Mouse (Mus musculus): ENCODE results near the gene Rcn1. TPM values are rescaled to one million over a fixed set of nuclear protein-coding genes. Genes with fewer than 3 reads are reported as not detected.

The Rcn1 gene
- polyA plus RNA-seq, 1 experiment from 2014 or later, result 180 TPM

GRCm38 (mm10) chr2:105394375-105394774, 4.7 kb downstream of the Rcn1 start:
- WGBS, result 76% methylated on average over 4 of the region's 4 CpGs
- no peaks in the 10 kb centered on the region for H3K27me3 ChIP-seq (replicated peaks)
- no peak overlapping the region for H3K27ac ChIP-seq (ENCODE audit: poor library complexity, severe bottlenecking)
- no peak overlapping the region for H3K4me2 ChIP-seq
- ATAC-seq (ENCODE audit: insufficient number of reproducible peaks, low FRiP score), result no peak
- peaks cover 61% of the 10 kb centered on the region for H3K36me3 ChIP-seq
- no peak overlapping the region for H3K9ac ChIP-seq
- peaks cover 42% of the 10 kb centered on the region for H3K4me1 ChIP-seq (replicated peaks)
- no peak overlapping the region for H3K4me3 ChIP-seq
- H3K9me3 ChIP-seq (replicated peaks), result no peaks in the 10 kb centered on the region

DNA sequence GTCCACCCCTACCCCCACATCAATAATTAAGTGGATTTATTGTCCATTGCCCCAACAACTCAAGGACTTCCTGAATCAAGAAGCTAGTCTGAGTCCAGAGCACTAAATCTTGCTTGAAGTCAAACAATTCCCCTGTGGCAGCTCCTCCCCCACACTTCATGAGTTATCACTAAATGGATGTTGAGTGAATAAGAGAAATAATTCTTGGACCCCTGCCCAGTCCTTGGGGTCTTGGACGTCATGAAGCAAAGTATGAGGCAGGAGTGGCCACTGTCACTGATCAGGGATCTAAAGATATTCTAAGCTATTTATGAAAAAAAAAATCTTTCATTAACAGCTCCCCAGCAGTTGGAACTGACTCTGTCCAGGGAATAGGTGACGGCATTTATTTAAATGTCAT, 6.6 kb downstream of the Rcn1 start:
- 55% methylated on average over 2 of the region's 2 CpGs for WGBS
- H3K36me3 ChIP-seq, result peaks cover 80% of the 10 kb centered on the region
- ATAC-seq (ENCODE audit: insufficient number of reproducible peaks, low FRiP score), result no peak

GRCm38 (mm10) chr2:105391414-105391784, 7.7 kb downstream of the Rcn1 start:
- Histone ChIP-seq H3K27me3 (replicated peaks) (no peaks in the 10 kb centered on the region), H3K4me3 (no peak overlapping the region), H3K4me1 (replicated peaks) (peaks cover 23% of the 10 kb centered on the region), H3K27ac (ENCODE audit: poor library complexity, severe bottlenecking) (no peak overlapping the region), H3K9me3 (replicated peaks) (no peaks in the 10 kb centered on the region), H3K36me3 (peaks cover 88% of the 10 kb centered on the region), H3K4me2 (no peak overlapping the region), H3K9ac (no peak overlapping the region)
- no peak for ATAC-seq (ENCODE audit: insufficient number of reproducible peaks, low FRiP score)
- WGBS, result 86% methylated on average over 4 of the region's 4 CpGs

More for the DNA sequence above, 6.6 kb downstream of the Rcn1 start:
- Histone ChIP-seq H3K4me1 (replicated peaks) (peaks cover 34% of the 10 kb centered on the region), H3K4me2 (no peak overlapping the region), H3K4me3 (no peak overlapping the region), H3K27me3 (replicated peaks) (no peaks in the 10 kb centered on the region), H3K27ac (ENCODE audit: poor library complexity, severe bottlenecking) (no peak overlapping the region), H3K9ac (no peak overlapping the region), H3K9me3 (replicated peaks) (no peaks in the 10 kb centered on the region)

GRCm38 (mm10) chr2:105390653-105391413, 8.3 kb downstream of the Rcn1 start:
- H3K4me3 ChIP-seq, result no peak overlapping the region
- peaks cover 92% of the 10 kb centered on the region for H3K36me3 ChIP-seq
- H3K27ac ChIP-seq (ENCODE audit: poor library complexity, severe bottlenecking), result no peak overlapping the region
- no peaks in the 10 kb centered on the region for H3K27me3 ChIP-seq (replicated peaks)
- WGBS, result 58% methylated on average over 6 of the region's 6 CpGs
- no peak overlapping the region for H3K4me2 ChIP-seq
- no peak for ATAC-seq (ENCODE audit: insufficient number of reproducible peaks, low FRiP score)
- H3K9me3 ChIP-seq (replicated peaks), result no peaks in the 10 kb centered on the region
- no peak overlapping the region for H3K9ac ChIP-seq
- peaks cover 17% of the 10 kb centered on the region for H3K4me1 ChIP-seq (replicated peaks)

DNA sequence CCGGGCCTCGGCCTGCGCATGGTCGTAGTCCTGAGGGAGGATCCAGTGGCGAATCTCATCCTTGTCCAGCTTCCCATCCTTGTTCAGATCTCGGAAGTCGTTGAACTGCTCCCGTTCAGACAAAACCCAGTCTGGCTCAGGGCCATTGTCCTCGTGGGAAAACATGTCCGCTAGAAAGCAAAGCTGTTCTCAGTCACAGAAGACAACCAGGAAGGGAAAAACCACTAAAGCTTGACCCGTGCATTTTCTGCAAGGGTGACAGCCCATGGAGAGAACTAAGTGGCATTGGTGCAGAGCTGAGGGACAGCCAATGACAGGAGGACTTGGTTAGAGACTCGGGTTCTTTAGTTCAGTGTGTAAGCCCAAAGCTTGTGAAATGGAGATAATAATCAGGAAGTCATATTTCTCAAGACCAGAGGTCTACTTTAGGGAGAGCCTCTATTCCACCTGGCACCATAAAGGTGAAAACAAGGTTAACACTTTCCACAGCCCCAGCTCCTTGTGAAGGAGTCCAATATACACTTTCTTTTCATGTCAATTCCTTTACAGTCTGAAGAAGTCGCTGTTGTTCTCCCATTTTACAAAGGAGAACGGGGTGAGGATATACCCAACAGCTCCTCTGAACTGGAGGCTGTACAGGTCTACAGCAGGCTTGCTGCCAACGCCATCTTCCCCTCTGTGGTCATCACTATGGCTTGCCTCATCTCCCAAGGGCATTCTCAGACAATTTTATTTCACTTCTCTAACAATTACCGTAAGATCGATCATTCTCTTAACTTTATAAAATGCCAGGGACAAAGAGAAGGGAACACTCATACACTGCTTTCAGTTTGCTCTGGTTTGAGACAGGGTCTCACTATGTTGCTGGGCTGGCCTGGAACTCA, 9.9 kb downstream of the Rcn1 start:
- Histone ChIP-seq H3K4me2 (no peak overlapping the region), H3K27ac (ENCODE audit: poor library complexity, severe bottlenecking) (no peak overlapping the region), H3K9me3 (replicated peaks) (no peaks in the 10 kb centered on the region), H3K4me1 (replicated peaks) (peaks cover 8% of the 10 kb centered on the region), H3K4me3 (no peak overlapping the region), H3K9ac (no peak overlapping the region), H3K27me3 (replicated peaks) (no peaks in the 10 kb centered on the region), H3K36me3 (peaks cover 93% of the 10 kb centered on the region)
- no peak for ATAC-seq (ENCODE audit: insufficient number of reproducible peaks, low FRiP score)
- WGBS, result 85% methylated on average over 17 of the region's 17 CpGs

DNA sequence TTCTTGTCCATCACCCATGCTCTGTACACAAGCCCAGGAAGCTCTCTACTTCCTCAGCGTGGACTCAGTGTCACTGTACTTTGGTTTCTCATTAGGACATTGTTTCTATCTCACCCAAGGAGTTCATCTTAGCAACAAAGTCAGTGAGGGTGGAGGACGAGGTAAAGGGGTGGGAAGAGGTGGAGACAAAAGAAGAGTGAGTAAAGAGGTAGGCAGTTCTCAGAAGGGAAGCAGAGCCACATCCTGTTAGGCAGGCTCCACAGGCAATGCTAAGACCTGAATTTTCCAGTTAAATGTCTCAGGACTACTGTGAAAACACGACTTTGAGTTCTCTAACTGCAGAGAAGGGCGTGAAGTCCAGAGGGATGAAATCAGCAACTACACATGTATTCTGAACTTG, 12.7 kb downstream of the Rcn1 start:
- Histone ChIP-seq H3K9ac (no peak overlapping the region), H3K27ac (ENCODE audit: poor library complexity, severe bottlenecking) (no peak overlapping the region), H3K27me3 (replicated peaks) (no peaks in the 10 kb centered on the region), H3K4me2 (no peak overlapping the region), H3K36me3 (peaks cover 66% of the 10 kb centered on the region), H3K4me3 (no peak overlapping the region), H3K4me1 (replicated peaks) (no peaks in the 10 kb centered on the region), H3K9me3 (replicated peaks) (no peaks in the 10 kb centered on the region)
- no peak for ATAC-seq (ENCODE audit: insufficient number of reproducible peaks, low FRiP score)
- 78% methylated on average over 4 of the region's 4 CpGs for WGBS

DNA sequence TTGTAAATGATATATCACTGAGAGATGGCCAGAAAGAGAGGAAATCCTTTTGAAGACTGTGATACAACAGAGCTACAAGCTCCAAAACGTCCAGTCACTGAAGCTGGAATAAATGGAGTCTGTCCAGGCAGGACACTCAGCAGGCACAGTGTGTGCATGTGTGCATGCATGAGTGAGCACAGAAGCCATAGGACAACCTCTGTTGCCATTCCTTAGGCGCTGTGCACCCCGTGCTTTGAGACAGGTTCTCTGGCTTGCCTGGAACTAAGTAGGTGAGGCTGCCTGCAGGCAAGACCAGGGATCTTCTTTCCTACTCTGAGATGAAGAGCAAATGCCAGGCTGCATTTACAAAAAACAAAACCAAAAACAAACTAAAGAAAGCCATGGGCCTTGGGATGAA, 14.1 kb downstream of the Rcn1 start:
- H3K9me3 ChIP-seq (replicated peaks), result no peaks in the 10 kb centered on the region
- H3K9ac ChIP-seq, result no peak overlapping the region
- no peak overlapping the region for H3K4me3 ChIP-seq
- ATAC-seq (ENCODE audit: insufficient number of reproducible peaks, low FRiP score), result no peak
- no peaks in the 10 kb centered on the region for H3K4me1 ChIP-seq (replicated peaks)
- no peak overlapping the region for H3K4me2 ChIP-seq
- WGBS, result 84% methylated on average over 3 of the region's 3 CpGs
- peaks cover 56% of the 10 kb centered on the region for H3K36me3 ChIP-seq
- H3K27me3 ChIP-seq (replicated peaks), result no peaks in the 10 kb centered on the region
- H3K27ac ChIP-seq (ENCODE audit: poor library complexity, severe bottlenecking), result no peak overlapping the region

DNA sequence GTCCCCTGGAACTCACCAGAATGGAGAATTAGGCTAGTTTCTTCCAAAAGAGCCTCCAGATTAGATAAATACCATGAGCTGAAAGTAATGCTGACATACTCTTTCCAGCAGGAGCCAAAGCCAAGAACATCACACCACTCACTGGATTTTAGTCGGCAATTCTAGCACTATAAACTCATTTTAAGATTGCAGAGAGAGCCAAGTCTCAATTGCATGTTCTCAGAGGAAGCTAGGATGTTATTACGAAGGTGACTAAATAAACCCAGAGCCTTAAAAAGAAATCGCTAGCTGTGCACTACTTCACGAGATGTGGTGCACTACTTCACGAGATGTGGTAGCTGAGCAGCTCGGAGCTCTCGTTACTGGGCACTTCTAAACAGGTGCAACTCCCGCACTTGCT, 16.1 kb downstream of the Rcn1 start:
- no peak overlapping the region for H3K27ac ChIP-seq (ENCODE audit: poor library complexity, severe bottlenecking)
- H3K4me2 ChIP-seq, result no peak overlapping the region
- no peaks in the 10 kb centered on the region for H3K27me3 ChIP-seq (replicated peaks)
- no peak overlapping the region for H3K9ac ChIP-seq
- WGBS, result 84% methylated on average over 8 of the region's 8 CpGs
- no peak overlapping the region for H3K4me3 ChIP-seq
- peaks cover 38% of the 10 kb centered on the region for H3K36me3 ChIP-seq
- no peak for ATAC-seq (ENCODE audit: insufficient number of reproducible peaks, low FRiP score)
- H3K9me3 ChIP-seq (replicated peaks), result no peaks in the 10 kb centered on the region
- no peaks in the 10 kb centered on the region for H3K4me1 ChIP-seq (replicated peaks)

DNA sequence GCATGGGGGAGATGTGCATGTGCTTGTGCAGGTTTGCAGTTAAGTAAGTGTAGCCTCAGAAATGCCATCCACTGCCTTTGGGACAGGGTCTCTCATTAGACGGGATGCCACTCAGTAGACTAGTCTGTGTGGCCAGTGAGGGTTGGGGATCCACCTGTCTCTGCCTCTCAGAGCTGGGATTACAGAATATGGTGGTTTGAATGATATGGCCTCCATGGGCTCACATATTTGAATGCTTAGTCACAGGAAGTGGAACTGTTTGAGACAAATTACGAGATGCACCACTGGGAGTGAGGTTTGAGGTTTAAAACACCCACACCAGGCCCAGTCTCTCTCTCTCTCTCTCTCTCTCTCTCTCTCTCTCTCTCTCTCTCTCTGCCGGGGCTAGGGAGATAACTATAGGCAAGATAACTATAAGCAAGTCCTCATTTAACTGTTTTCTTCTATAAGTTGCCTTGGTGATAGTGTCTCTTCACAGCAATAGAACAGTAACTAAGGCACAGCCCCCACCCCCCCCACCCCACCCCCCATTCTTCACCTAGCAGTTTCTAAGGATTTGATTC, 18.3 kb downstream of the Rcn1 start:
- Histone ChIP-seq H3K36me3 (peaks cover 19% of the 10 kb centered on the region), H3K9ac (no peak overlapping the region), H3K9me3 (replicated peaks) (no peaks in the 10 kb centered on the region), H3K4me3 (no peak overlapping the region), H3K27me3 (replicated peaks) (no peaks in the 10 kb centered on the region), H3K27ac (ENCODE audit: poor library complexity, severe bottlenecking) (no peak overlapping the region), H3K4me1 (replicated peaks) (no peaks in the 10 kb centered on the region), H3K4me2 (no peak overlapping the region)
- ATAC-seq (ENCODE audit: insufficient number of reproducible peaks, low FRiP score), result no peak
- WGBS, result 66% methylated on average over 3 of the region's 3 CpGs

GRCm38 (mm10) chr2:105379682-105380081, 19.4 kb downstream of the Rcn1 start:
- H3K36me3 ChIP-seq, result peaks cover 7% of the 10 kb centered on the region
- H3K9me3 ChIP-seq (replicated peaks), result no peaks in the 10 kb centered on the region
- H3K9ac ChIP-seq, result no peak overlapping the region
- no peak overlapping the region for H3K27ac ChIP-seq (ENCODE audit: poor library complexity, severe bottlenecking)
- H3K4me3 ChIP-seq, result no peak overlapping the region
- no peak overlapping the region for H3K4me2 ChIP-seq
- ATAC-seq (ENCODE audit: insufficient number of reproducible peaks, low FRiP score), result no peak
- WGBS, result 69% methylated on average over 1 of the region's 1 CpGs
- no peaks in the 10 kb centered on the region for H3K27me3 ChIP-seq (replicated peaks)
- H3K4me1 ChIP-seq (replicated peaks), result no peaks in the 10 kb centered on the region

DNA sequence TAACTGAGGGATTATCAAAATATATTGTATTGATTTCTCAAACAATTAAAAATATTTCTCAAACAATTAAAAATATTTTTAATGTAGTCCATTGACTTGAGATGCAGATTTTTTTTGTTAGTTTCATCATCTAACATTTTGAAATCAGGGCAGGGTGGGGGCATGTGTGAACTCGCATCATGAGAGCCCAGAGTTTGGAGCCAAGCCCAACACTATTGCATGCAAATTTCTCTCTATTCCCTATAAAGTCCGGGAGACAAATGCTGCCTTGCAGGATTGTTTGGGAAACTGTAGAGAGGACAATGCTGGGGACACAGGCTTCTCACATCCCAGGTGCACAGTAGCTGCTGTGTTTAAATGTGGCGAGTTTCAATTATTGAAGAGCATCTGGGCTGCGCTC, 23.4 kb downstream of the Rcn1 start:
- H3K4me3 ChIP-seq, result no peak overlapping the region
- 85% methylated on average over 4 of the region's 4 CpGs for WGBS

More for the DNA sequence above, 23.4 kb downstream of the Rcn1 start:
- no peaks in the 10 kb centered on the region for H3K36me3 ChIP-seq
- H3K9me3 ChIP-seq (replicated peaks), result no peaks in the 10 kb centered on the region
- H3K27ac ChIP-seq (ENCODE audit: poor library complexity, severe bottlenecking), result no peak overlapping the region
- no peaks in the 10 kb centered on the region; the same call in 1 of the 2 replicates for H3K27me3 ChIP-seq (replicated peaks)
- H3K4me1 ChIP-seq (replicated peaks), result 0 out of 2 replicates have a peak, but pooled peaks cover 3% of the 10 kb centered on the region
- no peak overlapping the region for H3K4me2 ChIP-seq
- ATAC-seq (ENCODE audit: insufficient number of reproducible peaks, low FRiP score), result no peak
- H3K9ac ChIP-seq, result no peak overlapping the region

All from heart, embryonic 12.5 days (tissue).